Mouse (Mus musculus): ENCODE results near the gene Pax8.

The Pax8 gene

GRCm38 (mm10) chr2:24413677-24414076 lies 61.7 kb downstream of the Pax8 start:
- no peak for DNase-seq (ENCODE audit: low read depth, low spot score)

- no peak for DNase-seq (ENCODE audit: low read depth, low spot score)
These were observed 62.2 kb downstream of the Pax8 start for GRCm38 (mm10) chr2:24413172-24413571.

GRCm38 (mm10) chr2:24409166-24409565 lies 66.2 kb downstream of the Pax8 start:
- DNase-seq (ENCODE audit: low read depth, low spot score) = peak; percentile 40

GRCm38 (mm10) chr2:24407701-24408485 lies 67.5 kb downstream of the Pax8 start:
- DNase-seq (ENCODE audit: low read depth, low spot score) = no peak

- peak; percentile 36 for DNase-seq (ENCODE audit: low read depth, low spot score)
These were observed 69.9 kb downstream of the Pax8 start for GRCm38 (mm10) chr2:24405345-24406012.

GRCm38 (mm10) chr2:24400711-24401110 lies 74.7 kb downstream of the Pax8 start:
- no peak for DNase-seq (ENCODE audit: low read depth, low spot score)

GRCm38 (mm10) chr2:24397115-24397514 lies 78.3 kb downstream of the Pax8 start:
- DNase-seq (ENCODE audit: low read depth, low spot score) = no peak

- no peak for DNase-seq (ENCODE audit: low read depth, low spot score)
These were observed 82.1 kb downstream of the Pax8 start for GRCm38 (mm10) chr2:24393251-24393650.

- DNase-seq (ENCODE audit: low read depth, low spot score) = no peak
These were observed 87.8 kb downstream of the Pax8 start for GRCm38 (mm10) chr2:24387361-24388283.

GRCm38 (mm10) chr2:24386964-24387320 lies 88.5 kb downstream of the Pax8 start:
- no peak for DNase-seq (ENCODE audit: low read depth, low spot score)

- DNase-seq (ENCODE audit: low read depth, low spot score) = no peak
These were observed 89.0 kb downstream of the Pax8 start for GRCm38 (mm10) chr2:24386158-24386963.

- DNase-seq (ENCODE audit: low read depth, low spot score) = no peak
These were observed 90.1 kb downstream of the Pax8 start for GRCm38 (mm10) chr2:24385111-24385961.

- DNase-seq (ENCODE audit: low read depth, low spot score) = no peak
These were observed 91.0 kb downstream of the Pax8 start for GRCm38 (mm10) chr2:24384393-24384792.

GRCm38 (mm10) chr2:24383636-24384035 lies 91.8 kb downstream of the Pax8 start:
- DNase-seq (ENCODE audit: low read depth, low spot score) = no peak

GRCm38 (mm10) chr2:24382456-24383230 lies 92.8 kb downstream of the Pax8 start:
- DNase-seq (ENCODE audit: low read depth, low spot score) = no peak

GRCm38 (mm10) chr2:24378747-24379450 lies 96.5 kb downstream of the Pax8 start:
- no peak for DNase-seq (ENCODE audit: low read depth, low spot score)

Data from retina, adult 2 months (tissue).